Mouse (Mus musculus): ENCODE data around the gene Adap2. TPM values are rescaled to one million over a fixed set of nuclear protein-coding genes. Genes with fewer than 3 reads are reported as not detected.
"Not testable (repeated sequence)": the region's sequence is repeated elsewhere in the genome, so short reads cannot be mapped to it uniquely, and the experiment has no call there.

Gene Adap2
- polyA plus RNA-seq, 1 experiment from 2014 or later, result 4.1 TPM

- no peak for DNase-seq (ENCODE audit: low spot score)
Measured at GRCm38 (mm10) chr11:80159018-80159417, 5.1 kb downstream of the Adap2 start.

- DNase-seq (ENCODE audit: low spot score), result no peak
Measured at GRCm38 (mm10) chr11:80161041-80161440, 7.1 kb downstream of the Adap2 start.

GRCm38 (mm10) chr11:80163362-80164116 lies 9.6 kb downstream of the Adap2 start:
- DNase-seq (ENCODE audit: low spot score), result no peak

GRCm38 (mm10) chr11:80164224-80164623 lies 10.3 kb downstream of the Adap2 start:
- no peak for DNase-seq (ENCODE audit: low spot score)

GRCm38 (mm10) chr11:80168121-80168520 lies 14.2 kb downstream of the Adap2 start:
- no peak for DNase-seq (ENCODE audit: low spot score)

GRCm38 (mm10) chr11:80168611-80169249 lies 14.8 kb downstream of the Adap2 start:
- DNase-seq (ENCODE audit: low spot score), result no peak

- DNase-seq (ENCODE audit: low spot score), result no peak
Measured at GRCm38 (mm10) chr11:80169629-80170028, 15.7 kb downstream of the Adap2 start.

GRCm38 (mm10) chr11:80170351-80170750 lies 16.4 kb downstream of the Adap2 start:
- DNase-seq (ENCODE audit: low spot score), result no peak

- no peak for DNase-seq (ENCODE audit: low spot score)
Measured at GRCm38 (mm10) chr11:80171884-80172283, 18.0 kb downstream of the Adap2 start.

GRCm38 (mm10) chr11:80173963-80174670 lies 20.2 kb downstream of the Adap2 start:
- no peak for DNase-seq (ENCODE audit: low spot score)

GRCm38 (mm10) chr11:80176911-80177895 lies 23.3 kb downstream of the Adap2 start:
- no peak for DNase-seq (ENCODE audit: low spot score)

- no peak for DNase-seq (ENCODE audit: low spot score)
Measured at GRCm38 (mm10) chr11:80178316-80178715, 24.4 kb downstream of the Adap2 start.

GRCm38 (mm10) chr11:80181021-80181749 lies 27.3 kb downstream of the Adap2 start:
- DNase-seq (ENCODE audit: low spot score), result no peak

GRCm38 (mm10) chr11:80183054-80183704 lies 29.3 kb downstream of the Adap2 start:
- not testable (repeated sequence) for DNase-seq (ENCODE audit: low spot score)

- DNase-seq (ENCODE audit: low spot score), result peak; percentile 55
Measured at GRCm38 (mm10) chr11:80183705-80184255, 29.9 kb downstream of the Adap2 start, which contains the start of gene Rnf135. TSS of gene Rnf135 (plus strand) at chr11:80183851.

- no peak for DNase-seq (ENCODE audit: low spot score)
Measured at GRCm38 (mm10) chr11:80184531-80185071, 30.7 kb downstream of the Adap2 start.

- DNase-seq (ENCODE audit: low spot score), result not testable (repeated sequence)
Measured at GRCm38 (mm10) chr11:80185441-80185976, 31.6 kb downstream of the Adap2 start.

GRCm38 (mm10) chr11:80190280-80190679 lies 36.4 kb downstream of the Adap2 start:
- no peak for DNase-seq (ENCODE audit: low spot score)

GRCm38 (mm10) chr11:80193827-80194226 lies 39.9 kb downstream of the Adap2 start:
- DNase-seq (ENCODE audit: low spot score), result no peak

Measured in thymus, postnatal 0 days (tissue).